Mouse (Mus musculus) gastrocnemius, adult 8-10 months (tissue): ENCODE measurements around the gene Dpysl4. TPM values are rescaled to one million over a fixed set of nuclear protein-coding genes. Genes with fewer than 3 reads are reported as not detected.

Experiments used
- DNase-seq, 2 experiments: peaks; one replicate each; pipeline ENCODE4 v3.0.0; 2022; ENCODE audit warnings: low spot score in 2 of 2
- total RNA-seq, 4 experiments: library from RNA; stranded (reverse); gene quantifications; 2 replicates each; pipeline ENCODE4 v1.2.4; 2022

Dpysl4 gene
- total RNA-seq, 4 experiments from 2014 or later, result 0.11 to 0.12 TPM; not detected in 2

GRCm38 (mm10) chr7:139149373-139149772 is 63.6 kb downstream of the Dpysl4 start:
- DNase-seq, result no peak

GRCm38 (mm10) chr7:139151116-139151515 is 65.3 kb downstream of the Dpysl4 start:
- DNase-seq, result no peak

Other genes with a start within 250 kb of the Dpysl4 start
- 10 to 100 TPM; 38.1 to 42.4 (median 41.0) TPM for gene Ppp2r2d, start 239.9 kb upstream of the Dpysl4 start, total RNA-seq
- 10 to 100 TPM; 23.4 to 29.4 (median 24.6) TPM for gene Mapk1ip1, start 239.7 kb upstream of the Dpysl4 start, total RNA-seq
- gene Bnip3, start 176.5 kb upstream of the Dpysl4 start, total RNA-seq, result 100 to 1,000 TPM; 219 to 283 (median 248) TPM
- gene Jakmip3, start 145.3 kb upstream of the Dpysl4 start, total RNA-seq, result under 1 TPM in 3 of 4 experiments, not detected in 1; 0.10 to 0.17 (median 0.13) TPM
- gene Lrrc27, start 127.0 kb downstream of the Dpysl4 start, total RNA-seq, result 1 to 10 TPM; 1.2 to 2.8 (median 2.2) TPM
- gene Stk32c, start 127.3 kb downstream of the Dpysl4 start, total RNA-seq, result under 1 TPM in 2 of 4 experiments, not detected in 2; 0.13 to 0.20 TPM
- gene Pwwp2b, start 162.5 kb downstream of the Dpysl4 start, total RNA-seq, result 1 to 10 TPM; 3.6 to 5.5 (median 3.6) TPM